Mouse (Mus musculus) kidney, postnatal 10 days (tissue): Measurements from ENCODE around the gene Mllt11.

Experiments
- DNase-seq: peaks from one replicate; pipeline ENCODE4 v3.0.0; 2021; ENCODE audit warnings: mixed read lengths

Gene Mllt11

GRCm38 (mm10) chr3:95171105-95171504 lies 60.9 kb downstream of the Mllt11 start:
- no peak for DNase-seq

- DNase-seq, result no peak
Measured at GRCm38 (mm10) chr3:95169996-95170395, 62.0 kb downstream of the Mllt11 start.
